Mouse (Mus musculus) right cerebral cortex, postnatal 10 days (tissue): ENCODE results near the gene Gm49322.

Experiments used
- DNase-seq, 2 experiments: peaks; one replicate each; pipeline ENCODE4 v3.0.0; 2021; ENCODE audit warnings: low spot score in 2 of 2

Gene Gm49322

DNA sequence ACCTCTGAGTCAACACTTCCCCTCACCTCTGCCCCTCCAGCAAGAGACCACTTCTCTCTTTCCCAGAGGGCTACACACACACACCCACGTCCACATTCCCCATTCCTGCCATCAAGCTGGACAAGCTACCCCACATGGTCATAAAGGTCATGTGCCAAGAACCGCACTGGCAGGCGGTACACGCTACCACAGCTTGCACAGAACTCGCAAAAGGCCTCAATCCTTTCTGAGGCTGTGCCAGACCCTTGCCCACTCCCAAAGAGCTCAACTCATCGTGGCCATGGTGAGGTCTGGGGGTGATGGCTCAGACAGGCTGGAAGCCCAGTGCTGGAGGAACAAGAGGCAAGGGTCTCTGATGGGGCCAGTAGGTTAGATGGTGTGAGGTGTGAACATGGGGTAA lies 49.0 kb downstream of the Gm49322 start:
- no peak for DNase-seq

DNA sequence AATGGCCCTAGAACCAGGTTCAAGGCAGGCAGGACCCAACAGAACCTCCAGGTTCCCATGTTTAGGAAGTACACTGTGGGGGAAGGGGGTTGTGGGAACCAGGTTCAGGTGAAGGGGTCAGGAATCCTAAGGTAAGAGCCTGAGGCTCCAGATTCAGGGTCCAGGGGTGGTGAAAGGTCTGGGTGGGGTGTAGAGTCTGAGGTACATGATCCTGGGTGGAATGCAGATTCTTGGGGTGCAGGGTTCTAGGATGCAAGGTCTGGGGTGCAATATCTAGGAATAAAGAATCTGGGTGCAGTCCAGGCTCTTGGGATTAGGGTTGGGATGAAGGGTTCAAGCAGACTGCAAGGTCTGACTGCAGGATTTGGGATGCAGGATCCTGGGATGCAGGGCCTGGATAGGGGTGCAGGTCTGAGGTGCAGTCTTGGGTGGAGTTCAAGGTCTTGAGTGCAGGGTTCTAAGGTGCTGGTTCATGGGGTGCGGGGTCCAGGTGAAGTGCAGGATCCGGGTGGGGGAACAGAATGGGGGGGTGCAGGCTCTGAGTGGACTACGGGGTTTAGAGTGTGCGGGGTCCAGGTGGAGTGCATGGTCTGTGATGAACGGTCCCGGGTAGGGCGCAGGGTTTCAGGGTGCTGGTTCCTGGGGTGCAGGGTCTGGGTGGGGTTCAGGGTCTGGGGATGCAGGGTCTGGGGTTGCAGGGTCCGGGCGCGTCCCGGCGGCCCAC lies 49.7 kb downstream of the Gm49322 start:
- no peak for DNase-seq

DNA sequence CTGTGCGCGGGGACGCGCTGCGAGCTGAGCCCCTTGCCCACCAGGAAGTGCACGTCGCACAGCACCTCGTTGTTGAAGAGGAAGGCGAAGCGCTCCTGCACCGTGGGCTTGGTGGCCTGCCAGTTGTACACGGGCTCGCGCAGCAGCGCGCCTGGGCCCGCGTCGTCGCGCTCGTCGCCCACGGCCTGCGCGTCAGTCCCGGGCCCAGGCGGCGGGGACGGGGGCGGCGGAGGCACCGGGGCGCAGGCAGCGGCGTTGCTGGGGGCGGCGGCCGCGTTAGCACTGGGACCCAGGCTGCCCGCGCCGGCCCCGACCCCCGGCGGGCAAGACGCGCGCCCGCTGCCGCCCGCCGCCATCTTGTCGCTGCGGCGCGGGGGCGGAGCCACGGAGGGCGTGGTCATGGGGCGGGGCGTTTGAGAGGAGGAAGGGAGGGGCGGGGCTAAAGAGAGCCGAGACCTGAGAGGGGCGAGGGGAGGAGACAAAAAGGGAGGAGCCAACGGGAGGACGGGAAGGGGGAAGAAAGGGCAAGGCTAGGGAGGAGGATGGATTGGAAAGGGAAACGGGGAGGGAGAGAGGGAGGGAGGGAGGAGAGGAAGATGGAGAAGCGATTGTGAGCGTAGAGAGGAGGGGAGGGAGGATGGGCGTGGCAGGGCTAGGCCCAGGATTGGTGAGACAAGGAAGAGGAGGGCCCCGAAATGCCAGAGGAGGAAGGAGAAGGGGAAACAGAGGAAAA lies 50.5 kb downstream of the Gm49322 start:
- DNase-seq: peak; percentile 97

DNA sequence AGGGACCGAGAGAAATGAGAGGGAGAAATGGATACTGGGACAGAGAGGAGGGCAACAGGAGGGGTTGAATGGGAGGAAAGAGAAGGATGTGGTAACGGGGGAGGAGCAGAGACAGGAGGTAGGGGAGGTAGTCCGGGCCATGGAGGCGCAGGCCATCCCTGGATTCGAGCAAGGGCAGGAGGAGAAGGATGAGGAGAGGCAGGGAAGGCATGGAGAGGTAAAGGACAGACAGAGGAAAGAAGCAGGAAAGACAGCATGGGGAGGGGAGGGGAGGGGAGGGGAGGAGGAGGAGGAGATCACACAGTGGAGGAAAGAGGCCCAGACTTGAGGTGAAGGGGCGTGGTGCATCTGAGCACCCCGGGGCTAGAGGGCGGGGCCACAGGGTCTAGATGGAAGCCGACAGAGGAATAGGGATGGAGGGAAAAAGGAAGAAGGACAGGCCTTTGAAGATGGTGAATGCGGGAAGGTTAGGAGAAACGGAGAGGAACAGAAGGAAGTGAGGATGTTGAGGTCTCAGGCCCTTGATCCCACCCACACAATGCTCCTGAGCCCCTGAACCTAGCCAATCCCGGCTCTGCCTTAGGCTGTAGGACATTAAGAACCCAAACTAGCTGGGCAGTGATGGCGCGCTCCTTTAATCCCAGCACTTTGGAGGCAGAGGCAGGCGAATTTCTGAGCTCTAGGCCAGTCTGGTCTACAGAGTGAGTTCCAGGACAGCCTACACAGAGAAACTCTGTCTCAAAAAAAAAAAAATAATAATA lies 51.2 kb downstream of the Gm49322 start, which contains the start of gene Btbd2:
Gene Btbd2 (minus strand): TSS at position 209 of the 761 bp plus-strand sequence.
- no peak for DNase-seq

DNA sequence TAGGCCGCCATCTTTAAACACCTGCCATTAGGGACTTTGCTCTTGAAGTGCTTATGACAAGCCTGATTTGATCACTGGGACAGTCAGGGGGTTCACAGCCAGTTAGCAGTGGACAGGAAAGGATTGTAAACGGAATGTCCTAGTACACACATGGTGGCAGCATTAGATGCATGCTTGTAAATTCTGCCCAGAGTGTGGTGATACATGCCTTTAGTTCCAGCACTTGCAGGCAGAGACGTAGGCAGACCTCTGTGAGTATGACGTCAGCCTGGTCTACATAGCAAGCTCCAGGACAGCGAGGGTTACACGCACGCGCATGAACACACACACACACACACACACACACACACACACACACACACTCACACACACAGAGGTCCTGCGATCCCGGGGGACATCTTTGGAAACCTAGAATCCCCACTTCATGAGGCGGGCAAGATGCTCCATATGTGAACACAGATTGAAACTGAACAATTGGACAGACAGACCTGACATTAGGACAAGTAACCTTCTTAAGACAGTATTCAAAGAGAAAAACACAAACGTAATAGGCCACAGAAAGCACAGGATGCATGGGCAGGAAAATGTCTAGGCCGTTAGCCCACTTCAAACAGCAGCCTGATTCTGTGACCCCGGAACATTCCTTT lies 52.5 kb downstream of the Gm49322 start:
- no peak for DNase-seq

DNA sequence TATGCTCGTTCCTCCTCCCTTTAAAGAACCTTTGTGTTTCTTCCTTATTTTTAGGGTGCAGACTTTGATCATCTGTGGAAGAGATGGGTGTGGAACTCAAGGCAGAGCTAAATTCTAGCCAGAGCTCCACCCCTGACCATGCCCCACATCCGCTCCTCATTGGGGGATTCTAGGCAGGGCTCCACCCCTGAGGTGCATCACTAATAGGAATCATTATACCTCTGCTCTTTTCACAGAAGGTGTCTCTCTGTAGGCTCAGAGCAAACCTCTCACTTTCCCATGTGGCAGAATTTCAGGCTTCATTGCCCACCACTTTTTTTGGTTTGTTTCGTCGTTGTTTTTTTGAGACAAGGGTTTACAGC lies 53.0 kb downstream of the Gm49322 start:
- DNase-seq: no peak

DNA sequence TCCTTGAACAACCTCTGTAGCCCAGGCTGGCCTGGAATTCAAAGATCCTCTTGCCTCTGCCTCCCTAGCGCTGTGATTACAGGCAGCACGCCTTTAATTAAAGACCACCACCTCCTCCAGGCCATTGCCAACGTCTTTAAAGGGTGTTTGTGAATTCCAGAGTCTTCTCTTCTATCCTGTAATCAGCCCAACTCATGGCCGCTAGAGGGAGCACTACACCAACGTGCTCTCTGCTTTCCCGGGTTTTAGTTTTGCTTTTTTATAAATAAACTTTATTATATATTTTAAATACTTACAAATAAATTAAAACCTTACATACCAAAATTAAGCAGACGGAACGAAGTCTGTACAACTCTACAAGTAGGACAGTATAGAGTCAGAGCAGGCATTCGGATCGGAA lies 53.4 kb downstream of the Gm49322 start:
- DNase-seq: peak; percentile 80 to 86

DNA sequence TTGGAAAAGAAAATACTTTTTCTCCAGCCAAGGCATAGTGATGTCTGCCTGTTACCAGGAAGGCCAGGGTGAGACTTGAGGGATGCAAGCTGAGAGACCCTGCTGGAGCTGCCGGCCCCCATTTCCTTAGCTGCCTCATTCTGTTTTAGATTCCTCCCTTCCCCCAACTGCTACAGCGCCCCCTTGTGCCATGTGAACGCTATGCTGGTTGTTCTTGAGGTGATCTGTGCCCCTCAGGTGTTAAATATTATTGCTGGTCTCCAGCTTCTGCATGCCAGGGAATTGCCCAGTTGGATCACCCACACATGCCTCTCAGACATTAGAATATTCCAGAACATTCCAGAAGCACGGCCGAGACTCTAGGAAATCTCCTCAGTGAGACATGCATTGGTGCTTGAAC lies 55.3 kb downstream of the Gm49322 start:
- DNase-seq: no peak

DNA sequence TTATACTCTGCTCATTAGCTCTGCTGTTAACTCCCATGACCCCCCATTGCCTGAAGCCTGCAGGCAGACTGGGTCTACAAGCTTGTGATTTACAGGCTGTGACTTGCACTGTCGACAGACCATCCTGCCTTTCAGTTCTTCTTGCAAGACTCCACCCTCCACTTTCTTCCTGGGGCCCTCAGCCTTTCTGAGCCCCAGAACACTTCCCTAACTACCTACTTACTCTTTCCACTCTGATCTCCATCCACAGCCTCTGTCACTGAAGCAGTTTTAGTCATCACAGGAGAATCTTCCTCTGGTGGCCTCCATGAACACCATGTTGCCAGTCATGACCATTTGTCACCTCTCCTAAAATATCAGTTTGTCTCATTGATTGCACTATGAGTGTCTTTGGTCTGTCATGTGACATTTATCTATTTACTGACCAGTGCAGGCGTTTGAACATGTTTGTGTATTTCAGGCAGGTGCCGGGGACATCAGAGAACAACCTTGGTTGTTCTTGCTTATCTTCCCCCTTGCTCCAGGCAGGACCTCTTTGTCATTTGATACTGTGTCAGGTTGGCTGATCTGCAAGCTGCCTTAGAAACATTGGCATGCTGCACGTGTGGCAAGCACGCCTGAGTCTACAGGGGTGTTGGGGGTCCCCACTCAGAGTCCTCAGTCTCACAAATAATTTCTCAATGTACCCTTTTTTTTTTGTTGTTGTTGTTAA lies 57.8 kb downstream of the Gm49322 start:
- DNase-seq: no peak

DNA sequence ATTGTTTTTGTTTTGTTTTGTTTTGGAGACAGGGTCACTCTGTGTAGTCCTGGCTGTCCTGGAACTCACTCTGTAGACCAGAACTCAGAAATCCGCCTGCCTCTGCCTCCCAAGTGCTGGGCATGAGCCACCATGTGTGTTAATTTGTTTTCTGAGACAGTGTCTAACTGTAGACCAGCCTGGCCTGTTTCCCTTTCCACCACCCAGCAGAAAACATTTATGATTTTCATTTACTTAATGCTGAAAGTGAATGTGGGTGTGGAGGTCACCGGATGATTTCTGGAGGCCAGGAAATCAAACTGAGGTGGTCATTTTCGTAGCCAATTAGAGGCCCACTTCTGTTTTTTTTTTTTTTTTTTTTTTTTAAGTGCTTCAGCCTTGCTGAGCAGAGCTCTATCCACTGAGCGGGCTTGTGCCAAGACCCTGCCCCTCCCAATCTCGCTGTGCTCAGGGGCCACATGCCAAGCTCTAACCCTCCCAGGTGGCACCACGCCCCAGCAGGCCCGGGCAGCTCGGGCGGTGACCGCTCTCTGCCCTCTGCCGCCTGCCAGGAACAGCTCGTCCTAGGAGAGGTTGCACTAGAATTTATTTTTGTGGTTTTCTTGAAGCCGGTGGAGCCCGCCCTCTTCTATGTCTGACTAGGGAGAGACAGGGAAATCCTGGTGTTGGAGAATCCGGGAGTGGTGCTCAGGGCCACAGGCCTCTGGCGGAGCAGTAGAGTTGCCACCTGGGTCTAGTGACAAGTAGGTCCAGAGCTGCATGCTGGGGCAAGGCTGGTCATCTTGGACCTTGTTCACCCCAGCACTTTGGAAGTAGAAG lies 58.6 kb downstream of the Gm49322 start:
- peak in 1 of 2 experiments; percentile 56 for DNase-seq

DNA sequence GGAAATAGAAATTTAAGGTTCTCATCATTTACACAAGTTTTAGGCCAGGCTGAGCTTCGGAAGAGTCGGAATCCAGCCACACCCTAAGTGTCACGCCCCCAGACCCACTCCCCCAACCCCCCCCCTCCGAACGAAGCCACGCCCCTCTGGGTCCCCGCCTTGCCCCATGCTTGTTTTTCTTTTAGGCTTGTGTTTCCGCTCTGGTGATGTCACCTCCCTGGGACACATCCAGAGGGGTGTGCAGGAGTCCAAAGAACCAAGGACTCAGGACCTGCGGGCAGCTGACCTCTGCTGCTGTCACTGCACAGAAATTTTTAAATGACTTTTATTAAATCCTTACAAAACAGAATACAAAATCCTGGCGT lies 59.2 kb downstream of the Gm49322 start:
- DNase-seq: no peak
